7 mouse cellular contexts compared by ENCODE assay signal in genomic region chr1:119048547-119048946, GRCm38 (mm10). TPM values are rescaled to one million over a fixed set of nuclear protein-coding genes. Genes with fewer than 3 reads are reported as not detected.
DNase-seq lines count a peak whose midpoint lies in the region; ATAC-seq and TF ChIP-seq lines count a peak whose summit lies in the region.

No protein-coding gene starts in this region.

- H3K4me3 ChIP-seq in lung, embryonic 14.5 days (ENCODE audit: low read depth, low read length): no peak overlapping the region; the same call in 1 of the 2 replicates
- peak overlapping the region; percentile 21 for H3K4me3 ChIP-seq in forebrain, embryonic 11.5 days (ENCODE audit: low read depth, low read length)
- H3K4me3 ChIP-seq in limb, embryonic 13.5 days: peak overlapping the region; percentile 78
- H3K4me3 ChIP-seq in stomach, embryonic 16.5 days (replicated peaks; ENCODE audit: low read length): peak overlapping the region; percentile 56

- peaks cover 25% of the 10 kb centered on the region for H3K4me1 ChIP-seq in lung, embryonic 14.5 days (ENCODE audit: insufficient read depth)
- H3K4me1 ChIP-seq in forebrain, embryonic 11.5 days (replicated peaks; ENCODE audit: control insufficient read depth, insufficient read depth, low read length): peaks cover 25% of the 10 kb centered on the region
- H3K4me1 ChIP-seq in limb, embryonic 13.5 days: peaks cover 56% of the 10 kb centered on the region
- H3K4me1 ChIP-seq in stomach, embryonic 16.5 days (ENCODE audit: control insufficient read depth, insufficient read depth, low read length): peaks cover 33% of the 10 kb centered on the region

- H3K27me3 ChIP-seq in lung, embryonic 14.5 days (ENCODE audit: insufficient read depth, low read length): peaks cover 32% of the 10 kb centered on the region
- H3K27me3 ChIP-seq in forebrain, embryonic 11.5 days (ENCODE audit: control insufficient read depth, insufficient read depth, low read length): no peaks in the 10 kb centered on the region
- no peaks in the 10 kb centered on the region for H3K27me3 ChIP-seq in limb, embryonic 13.5 days
- peaks cover 16% of the 10 kb centered on the region; the same call in 1 of the 2 replicates for H3K27me3 ChIP-seq in stomach, embryonic 16.5 days (ENCODE audit: control insufficient read depth, insufficient read depth, low read length)

- no peaks in the 10 kb centered on the region for H3K9me3 ChIP-seq in lung, embryonic 14.5 days (ENCODE audit: low read depth, low read length)
- no peaks in the 10 kb centered on the region for H3K9me3 ChIP-seq in forebrain, embryonic 11.5 days (ENCODE audit: control insufficient read depth, low read length)
- H3K9me3 ChIP-seq in limb, embryonic 13.5 days: no peaks in the 10 kb centered on the region
- H3K9me3 ChIP-seq in stomach, embryonic 16.5 days (replicated peaks; ENCODE audit: control insufficient read depth, low read length): no peaks in the 10 kb centered on the region

- H3K9ac ChIP-seq in lung, embryonic 14.5 days: peak overlapping the region; percentile 30
- peak overlapping the region; percentile 62 for H3K9ac ChIP-seq in forebrain, embryonic 11.5 days (ENCODE audit: low read length)
- H3K9ac ChIP-seq in limb, embryonic 13.5 days: peak overlapping the region; percentile 70
- peak overlapping the region; percentile 56 for H3K9ac ChIP-seq in stomach, embryonic 16.5 days (ENCODE audit: low read length)

- peak overlapping the region; percentile 90 for H3K4me2 ChIP-seq in lung, embryonic 14.5 days
- H3K4me2 ChIP-seq in forebrain, embryonic 11.5 days (ENCODE audit: low read depth, low read length, severe bottlenecking): peak overlapping the region; percentile 59
- H3K4me2 ChIP-seq in limb, embryonic 13.5 days (replicated peaks): peak overlapping the region; percentile 84
- peak overlapping the region; percentile 85 for H3K4me2 ChIP-seq in stomach, embryonic 16.5 days (ENCODE audit: low read depth, low read length)

- H3K27ac ChIP-seq in lung, embryonic 14.5 days (ENCODE audit: low read depth): no peak overlapping the region; the same call in none of the 2 replicates
- H3K27ac ChIP-seq in forebrain, embryonic 11.5 days (ENCODE audit: low read depth, low read length): peak overlapping the region; percentile 91
- peak overlapping the region; percentile 81 for H3K27ac ChIP-seq in limb, embryonic 13.5 days
- H3K27ac ChIP-seq in stomach, embryonic 16.5 days (ENCODE audit: low read length): no peak overlapping the region

- DNase-seq in lung, embryonic 14.5 days: no peak
- no peak for DNase-seq in lung, postnatal 36 days
- no peak for DNase-seq in forebrain, embryonic 11.5 days (ENCODE audit: low spot score)
- no peak for DNase-seq in frontal cortex, postnatal 10 days (ENCODE audit: low spot score in 2 of 2)
- DNase-seq in liver: no peak

- ATAC-seq in lung, embryonic 14.5 days (ENCODE audit: insufficient read depth): no peak
- ATAC-seq in forebrain, embryonic 11.5 days (replicated peaks; ENCODE audit: low FRiP score): 0 out of 2 replicates have a peak, but pooled peaks have one; percentile 11
- ATAC-seq in limb, embryonic 13.5 days (ENCODE audit: low FRiP score, low read depth): no peak
- ATAC-seq in stomach, embryonic 16.5 days (ENCODE audit: insufficient read depth, low FRiP score): no peak

- H3K36me3 ChIP-seq in lung, embryonic 14.5 days (ENCODE audit: insufficient read depth): no peaks in the 10 kb centered on the region
- H3K36me3 ChIP-seq in forebrain, embryonic 11.5 days (ENCODE audit: control insufficient read depth, insufficient read depth, low read length): no peaks in the 10 kb centered on the region
- peaks cover 4% of the 10 kb centered on the region; the same call in 1 of the 2 replicates for H3K36me3 ChIP-seq in limb, embryonic 13.5 days
- no peaks in the 10 kb centered on the region for H3K36me3 ChIP-seq in stomach, embryonic 16.5 days (ENCODE audit: control insufficient read depth, insufficient read depth, low read length)

- TF ChIP-seq CTCF in lung, embryonic 14.5 days (IDR thresholded peaks at IDR 0.05; ENCODE audit: low read depth): no peak

- WGBS in lung, embryonic 14.5 days: 13% methylated on average over 6 of the region's 6 CpGs
- 0% methylated on average over 6 of the region's 6 CpGs for WGBS in forebrain, embryonic 11.5 days
- WGBS in limb, embryonic 13.5 days: 6% methylated on average over 6 of the region's 6 CpGs
- 17% methylated on average over 6 of the region's 6 CpGs for WGBS in stomach, embryonic 16.5 days

RNA-seq across cellular contexts. Expression of gene Gli2, which starts 4.9 kb away (rescaled TPM):
- polyA plus RNA-seq in lung, embryonic 14.5 days (2014; fragmentation: Nextera tagmentation; extraction: Ambion mirVana): 13.4 and 15.1 TPM in 2 replicates
- polyA plus RNA-seq in forebrain, embryonic 11.5 days (2014; fragmentation: Nextera tagmentation; extraction: Ambion mirVana): 16.0 and 16.3 TPM in 2 replicates
- polyA plus RNA-seq in limb, embryonic 13.5 days (2015; fragmentation: Nextera tagmentation; extraction: Ambion mirVana): 17.7 and 18.2 TPM in 2 replicates
- polyA plus RNA-seq in stomach, embryonic 16.5 days (2015; fragmentation: Nextera tagmentation; extraction: Ambion mirVana): 8.5 and 9.7 TPM in 2 replicates

Comparison
In these comparisons a context has a peak if more than half of its experiments do, and no peak if none do; other contexts are left out.
1. H3K27ac ChIP-seq: peak in forebrain, embryonic 11.5 days (single experiment) and limb, embryonic 13.5 days (single experiment); none in lung, embryonic 14.5 days (single experiment) and stomach, embryonic 16.5 days (single experiment).
2. Peak in every context shown above with its lines, with median percentiles within 50 percentile points of each other: H3K4me2 ChIP-seq and H3K9ac ChIP-seq.